Mouse (Mus musculus) spleen, postnatal 0 days (tissue): Measurements from ENCODE around the gene Gps2. TPM values are rescaled to one million over a fixed set of nuclear protein-coding genes. Genes with fewer than 3 reads are reported as not detected.

Experiments used
- polyA plus RNA-seq: library from polyadenylated mRNA; unstranded; fragments of >200 nt; fragmentation: Nextera tagmentation; extraction: Ambion mirVana; gene quantifications from 2 replicates; pipeline ENCODE4 v1.2.1, GENCODE M21; 2015

Gps2 gene
- 104 and 116 TPM in 2 replicates for polyA plus RNA-seq

GRCm38 (mm10) chr11:69913554-69914371, at the start of gene Gps2:
Gps2 (plus strand) TSS chr11:69913888.

GRCm38 (mm10) chr11:69877878-69878277, 35.8 kb upstream of the Gps2 start, which contains the start of gene Tmem95:
Tmem95 (minus strand) TSS chr11:69878018.

GRCm38 (mm10) chr11:69880853-69881603, 32.7 kb upstream of the Gps2 start, which contains the start of gene Kctd11:
Kctd11 (minus strand) TSS chr11:69881406.

GRCm38 (mm10) chr11:69895291-69895690, 18.4 kb upstream of the Gps2 start, which contains the start of gene Acap1:
Acap1 (minus strand) TSS chr11:69895539.

GRCm38 (mm10) chr11:69900471-69901405, 12.9 kb upstream of the Gps2 start, which contains the start of the genes 2810408A11Rik and Neurl4:
2810408A11Rik (minus strand) TSS chr11:69900987.
Neurl4 (plus strand) TSS chr11:69901072.

GRCm38 (mm10) chr11:69921114-69922011, 7.7 kb downstream of the Gps2 start, which contains the start of gene Eif5a:
Eif5a (minus strand) TSS chr11:69921958.

GRCm38 (mm10) chr11:69935137-69935879, 21.6 kb downstream of the Gps2 start, which contains the start of gene Ybx2:
Ybx2 (plus strand) TSS chr11:69935796.

GRCm38 (mm10) chr11:69948066-69948762, 34.5 kb downstream of the Gps2 start, which contains the start of gene Slc2a4:
Slc2a4 (minus strand) TSS chr11:69948188.

GRCm38 (mm10) chr11:69964650-69965270, 51.1 kb downstream of the Gps2 start, which contains the start of gene Cldn7:
Cldn7 (plus strand) TSS chr11:69964779.

Other genes starting within 250 kb of the Gps2 start
- gene Cd68, start 247.7 kb upstream of the Gps2 start, polyA plus RNA-seq: 25.2 and 39.1 TPM in 2 replicates
- gene Eif4a1, start 241.5 kb upstream of the Gps2 start, polyA plus RNA-seq: 272 and 275 TPM in 2 replicates
- gene Senp3, start 231.8 kb upstream of the Gps2 start, polyA plus RNA-seq: 37.0 and 38.4 TPM in 2 replicates
- 0.64 and 0.78 TPM in 2 replicates for gene Tnfsf13, start 228.1 kb upstream of the Gps2 start, polyA plus RNA-seq
- 4.4 and 5.2 TPM in 2 replicates for gene Tnfsf12, start 218.0 kb upstream of the Gps2 start, polyA plus RNA-seq
- gene Tnfsfm13, start 217.8 kb upstream of the Gps2 start, polyA plus RNA-seq: 2.1 and 2.8 TPM in 2 replicates
- 15.2 and 15.8 TPM in 2 replicates for gene Polr2a, start 155.3 kb upstream of the Gps2 start, polyA plus RNA-seq
- 0.07 and 0.08 TPM in 2 replicates for gene Slc35g3, start 151.9 kb upstream of the Gps2 start, polyA plus RNA-seq
- 1.3 and 1.9 TPM in 2 replicates for gene Zbtb4, start 148.0 kb upstream of the Gps2 start, polyA plus RNA-seq
- gene Chrnb1, start 117.9 kb upstream of the Gps2 start, polyA plus RNA-seq: 0.99 and 1.5 TPM in 2 replicates
- gene Fgf11, start 112.0 kb upstream of the Gps2 start, polyA plus RNA-seq: 0.33 and 0.36 TPM in 2 replicates
- 0.30 and 0.68 TPM in 2 replicates for gene Tmem102, start 108.3 kb upstream of the Gps2 start, polyA plus RNA-seq
- not detected in 2 replicates for gene Gm39566, start 98.6 kb upstream of the Gps2 start, polyA plus RNA-seq
- not detected in 2 replicates for gene Spem2, start 95.4 kb upstream of the Gps2 start, polyA plus RNA-seq
- 0.12 TPM in 1 of 2 replicates, not detected in the other for gene Spem1, start 91.7 kb upstream of the Gps2 start, polyA plus RNA-seq
- 2.6 and 3.1 TPM in 2 replicates for gene Nlgn2, start 76.1 kb upstream of the Gps2 start, polyA plus RNA-seq
- gene Tmem256, start 75.4 kb upstream of the Gps2 start, polyA plus RNA-seq: 337 and 343 TPM in 2 replicates
- 45.7 and 56.8 TPM in 2 replicates for gene Plscr3, start 67.5 kb upstream of the Gps2 start, polyA plus RNA-seq
- 0.56 and 0.91 TPM in 2 replicates for gene Tnk1, start 55.2 kb upstream of the Gps2 start, polyA plus RNA-seq
- gene Tmem95, start 35.9 kb upstream of the Gps2 start, polyA plus RNA-seq: not detected in 2 replicates
- gene Kctd11, start 32.5 kb upstream of the Gps2 start, polyA plus RNA-seq: 2.3 and 3.1 TPM in 2 replicates
- 15.3 and 21.3 TPM in 2 replicates for gene Acap1, start 18.3 kb upstream of the Gps2 start, polyA plus RNA-seq
- 2.2 and 2.6 TPM in 2 replicates for gene 2810408A11Rik, start 12.9 kb upstream of the Gps2 start, polyA plus RNA-seq
- 3.2 and 3.4 TPM in 2 replicates for gene Neurl4, start 12.8 kb upstream of the Gps2 start, polyA plus RNA-seq
- gene Eif5a, start 8.1 kb downstream of the Gps2 start, polyA plus RNA-seq: 1,453 and 1,558 TPM in 2 replicates
- 0.12 and 0.53 TPM in 2 replicates for gene Ybx2, start 21.9 kb downstream of the Gps2 start, polyA plus RNA-seq
- gene Slc2a4, start 34.3 kb downstream of the Gps2 start, polyA plus RNA-seq: 19.1 and 22.0 TPM in 2 replicates
- 0.98 and 1.6 TPM in 2 replicates for gene Cldn7, start 50.9 kb downstream of the Gps2 start, polyA plus RNA-seq
- 20.7 and 22.4 TPM in 2 replicates for gene Ctdnep1, start 67.3 kb downstream of the Gps2 start, polyA plus RNA-seq
- gene Elp5, start 68.6 kb downstream of the Gps2 start, polyA plus RNA-seq: 69.4 and 73.0 TPM in 2 replicates
- gene Gabarap, start 77.3 kb downstream of the Gps2 start, polyA plus RNA-seq: 318 and 353 TPM in 2 replicates
- gene Phf23, start 81.9 kb downstream of the Gps2 start, polyA plus RNA-seq: 26.6 and 35.9 TPM in 2 replicates
- 6.9 and 10.2 TPM in 2 replicates for gene Dvl2, start 86.7 kb downstream of the Gps2 start, polyA plus RNA-seq
- gene Acadvl, start 101.5 kb downstream of the Gps2 start, polyA plus RNA-seq: 58.3 and 59.1 TPM in 2 replicates
- 1.5 and 3.1 TPM in 2 replicates for gene Dlg4, start 103.1 kb downstream of the Gps2 start, polyA plus RNA-seq
- gene Asgr1, start 140.2 kb downstream of the Gps2 start, polyA plus RNA-seq: 0.10 and 0.16 TPM in 2 replicates
- gene Asgr2, start 178.8 kb downstream of the Gps2 start, polyA plus RNA-seq: 0.12 TPM in 1 of 2 replicates, not detected in the other
- 2.3 and 3.5 TPM in 2 replicates for gene Mgl2, start 216.4 kb downstream of the Gps2 start, polyA plus RNA-seq
- gene Clec10a, start 242.3 kb downstream of the Gps2 start, polyA plus RNA-seq: 2.9 and 5.5 TPM in 2 replicates